Mouse (Mus musculus) heart, adult 11 months (tissue): Measurements from ENCODE around the gene Skil.
A peak's percentile ranks its signal among the peaks of the same experiment; 100 is the strongest.
"Not testable (repeated sequence)": the region's sequence is repeated elsewhere in the genome, so short reads cannot be mapped to it uniquely, and the experiment has no call there.

Experiments
- DNase-seq: peaks from one replicate; pipeline ENCODE4 v3.0.0; 2022

Gene Skil

GRCm38 (mm10) chr3:31134246-31134645, 39.4 kb downstream of the Skil start:
- peak; percentile 85 for DNase-seq

- DNase-seq = peak; percentile 94
Observed at GRCm38 (mm10) chr3:31134696-31135095, 39.8 kb downstream of the Skil start.

DNA sequence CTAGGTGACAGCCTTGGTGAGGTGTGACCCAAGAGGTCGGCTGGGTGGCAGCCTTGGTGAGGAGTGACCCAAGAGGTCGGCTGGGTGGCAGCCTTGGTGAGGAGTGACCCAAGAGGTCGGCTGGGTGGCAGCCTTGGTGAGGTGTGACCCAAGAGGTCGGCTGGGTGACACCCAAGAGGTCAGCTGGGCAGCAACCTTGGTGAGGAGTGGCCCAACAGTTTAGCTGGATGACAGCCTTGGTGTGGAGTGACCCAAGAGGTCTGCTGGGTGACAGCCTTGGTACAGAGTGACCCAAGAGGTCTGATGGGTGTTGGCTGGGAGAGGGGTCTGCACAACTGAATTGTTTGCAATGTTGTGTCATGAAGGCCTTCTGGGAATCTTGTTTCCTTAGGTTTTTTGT, 41.7 kb downstream of the Skil start:
- not testable (repeated sequence) for DNase-seq

DNA sequence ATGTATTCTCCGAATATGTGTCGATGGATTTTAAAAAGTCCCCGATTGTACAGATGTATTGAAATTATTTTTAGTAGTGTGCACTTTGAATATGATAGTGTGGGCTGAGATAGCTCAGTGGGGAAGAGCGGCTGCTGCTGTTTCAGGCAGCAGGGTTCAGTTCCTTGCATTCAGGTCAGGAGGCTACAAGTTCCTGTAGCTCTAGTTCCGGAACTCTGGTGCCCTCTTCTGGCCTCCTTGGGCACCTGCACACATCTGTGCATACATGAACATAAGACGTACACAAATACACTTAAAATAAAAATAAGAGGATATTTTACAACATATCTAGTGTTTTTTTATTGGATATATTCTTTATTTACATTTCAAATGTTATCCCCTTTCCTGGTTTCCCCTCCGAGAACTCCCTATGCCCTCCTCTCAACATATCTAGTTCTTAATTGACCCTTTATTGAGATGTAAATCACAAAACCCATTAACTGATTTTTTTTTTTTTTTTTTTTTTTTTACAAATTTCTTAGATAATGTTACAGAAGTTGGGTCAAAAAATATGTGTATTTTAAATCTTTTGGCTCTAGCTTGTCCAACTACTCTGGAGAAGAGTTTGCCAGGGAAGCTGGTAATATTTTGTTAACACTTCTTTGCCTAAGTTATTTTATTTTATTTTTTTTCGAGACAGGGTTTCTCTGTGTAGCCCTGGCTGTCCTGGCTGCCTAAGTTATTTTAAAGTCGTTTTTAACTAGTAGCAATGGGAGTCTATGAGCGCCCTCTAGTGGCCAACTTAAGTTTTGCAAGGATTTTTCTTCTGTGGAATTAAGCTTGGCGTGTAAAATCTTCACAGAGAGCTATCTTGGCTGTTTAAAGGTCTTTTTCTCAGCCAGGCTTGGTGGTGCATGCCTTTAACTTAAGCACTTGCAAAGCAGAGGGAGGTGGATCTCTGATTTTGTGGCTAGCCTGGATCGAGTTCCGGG, 43.9 kb downstream of the Skil start:
- DNase-seq = peak; percentile 72

DNA sequence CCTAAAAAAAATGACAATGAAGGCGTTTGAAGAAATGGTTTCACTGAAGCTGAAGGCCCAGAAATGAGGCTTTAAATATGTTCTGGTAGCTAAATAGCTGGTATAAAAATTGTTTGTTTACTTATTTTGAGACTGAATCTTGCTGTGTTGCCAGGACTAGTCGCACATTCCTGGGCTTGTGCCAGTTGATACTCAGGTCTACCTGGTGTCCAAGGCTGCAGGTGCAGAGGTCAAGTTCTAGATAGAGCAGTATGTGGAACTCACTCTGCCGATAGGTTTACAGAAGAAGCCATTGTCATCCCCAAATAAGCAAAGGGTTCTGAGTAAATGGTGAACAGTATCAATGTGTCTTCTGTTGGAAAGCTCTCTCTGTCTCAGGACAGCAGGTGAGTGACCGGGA, 46.8 kb downstream of the Skil start:
- peak; percentile 21 for DNase-seq

DNA sequence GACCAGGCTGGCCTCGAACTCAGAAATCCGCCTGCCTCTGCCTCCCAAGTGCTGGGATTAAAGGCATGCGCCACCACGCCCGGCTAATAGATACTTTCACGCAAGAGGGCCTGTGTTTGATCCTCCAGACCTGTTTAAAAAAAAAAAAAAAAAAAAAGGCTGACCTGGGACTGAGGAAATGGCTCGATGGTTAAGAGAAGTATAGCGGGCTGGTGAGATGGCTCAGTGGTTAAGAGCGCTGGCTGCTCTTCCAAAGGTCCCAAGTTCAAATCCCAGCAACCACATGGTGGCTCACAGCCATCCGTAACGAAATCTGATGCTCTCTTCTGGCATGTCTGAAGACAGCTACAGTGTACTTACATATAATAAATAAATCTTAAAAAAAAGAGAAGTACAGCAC, 50.4 kb downstream of the Skil start:
- DNase-seq = not testable (repeated sequence)

- DNase-seq = peak; percentile 96
Observed at GRCm38 (mm10) chr3:31145641-31146290, 50.9 kb downstream of the Skil start.

GRCm38 (mm10) chr3:31148595-31148994, 53.7 kb downstream of the Skil start:
- DNase-seq = no peak

GRCm38 (mm10) chr3:31149706-31150105, 54.8 kb downstream of the Skil start, which contains the start of gene Cldn11:
Gene Cldn11, plus strand, starts transcription at chr3:31149920.
- no peak for DNase-seq

GRCm38 (mm10) chr3:31152108-31152507, 57.2 kb downstream of the Skil start:
- no peak for DNase-seq

DNA sequence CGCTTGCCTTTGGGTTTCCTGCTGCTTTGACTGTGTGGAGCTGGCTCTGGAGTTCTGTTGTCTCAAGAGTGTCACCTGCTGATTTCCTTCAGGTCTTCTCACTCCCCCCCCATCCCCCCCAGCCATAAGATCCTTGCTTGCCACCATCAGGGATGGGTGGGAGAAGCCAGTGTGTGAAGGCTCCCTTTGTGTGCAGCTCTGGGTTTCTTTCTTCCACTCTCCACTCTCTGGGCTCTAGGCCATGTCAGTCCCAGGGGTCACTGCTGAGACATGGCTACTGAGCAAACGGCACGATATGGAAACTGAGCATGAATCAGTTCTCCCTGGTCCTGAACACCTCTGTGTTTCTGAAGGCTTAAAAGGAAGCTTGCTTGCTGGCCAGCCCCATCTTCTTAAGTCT, 61.3 kb downstream of the Skil start:
- DNase-seq = no peak

DNA sequence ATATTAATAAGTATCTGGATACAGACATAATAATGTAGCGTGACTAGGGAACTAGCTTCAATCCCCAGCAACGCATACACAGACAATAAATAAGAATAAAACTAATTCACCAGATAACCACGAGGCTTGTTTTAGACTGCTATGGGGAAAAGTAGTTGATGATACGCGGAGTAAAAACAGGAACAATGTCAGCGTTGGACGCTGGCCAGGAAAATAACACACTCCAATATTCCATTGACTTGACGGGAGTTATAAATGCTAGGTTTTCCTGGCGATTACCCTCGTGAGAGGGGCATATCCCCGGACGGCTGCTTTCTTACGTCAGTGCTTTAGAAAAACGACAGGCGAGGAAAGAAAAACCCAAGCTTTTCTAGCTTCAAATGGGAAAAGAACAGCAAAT, 62.9 kb downstream of the Skil start:
- no peak for DNase-seq

- no peak for DNase-seq
Observed at GRCm38 (mm10) chr3:31160046-31160445, 65.2 kb downstream of the Skil start.

DNA sequence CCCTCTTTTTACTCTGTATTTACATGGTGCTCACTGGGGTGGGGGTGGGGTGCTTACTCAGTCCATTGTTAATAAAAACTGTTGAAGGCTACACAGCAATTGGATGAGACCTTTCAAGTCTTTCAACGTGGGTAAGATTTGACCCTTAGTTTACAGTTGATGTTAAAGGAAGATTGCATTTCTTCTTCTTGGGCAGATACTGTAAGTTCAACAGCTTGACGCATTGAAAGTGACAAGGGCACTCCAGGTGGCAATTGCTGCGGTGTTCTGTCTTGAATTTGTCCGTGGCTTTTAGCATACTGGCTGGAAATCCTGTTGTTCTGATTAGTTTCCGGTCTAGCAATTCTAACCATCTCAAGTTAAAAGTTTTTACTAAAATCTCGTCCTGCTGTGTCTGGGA, 66.5 kb downstream of the Skil start:
- DNase-seq = peak; percentile 55

GRCm38 (mm10) chr3:31162860-31163259, 68.0 kb downstream of the Skil start:
- DNase-seq = peak; percentile 74

- peak; percentile 25 for DNase-seq
Observed at GRCm38 (mm10) chr3:31165803-31166202, 70.9 kb downstream of the Skil start.

- DNase-seq = peak; percentile 88
Observed at GRCm38 (mm10) chr3:31166365-31166871, 71.6 kb downstream of the Skil start.
